Mouse (Mus musculus): ENCODE data around the gene Ppm1l. TPM values are rescaled to one million over a fixed set of nuclear protein-coding genes. Genes with fewer than 3 reads are reported as not detected.

Gene Ppm1l
- polyA plus RNA-seq, 1 experiment from 2014 or later, result 4.5 TPM

Other genes starting within 250 kb of the Ppm1l start
- gene Kpna4, start 189.7 kb upstream of the Ppm1l start, polyA plus RNA-seq (2015; fragmentation: Nextera tagmentation; extraction: Ambion mirVana), result 16.1 and 19.3 TPM in 2 replicates
- gene Arl14, start 94.4 kb upstream of the Ppm1l start, polyA plus RNA-seq (2015; fragmentation: Nextera tagmentation; extraction: Ambion mirVana), result not detected in 2 replicates